Mouse (Mus musculus) spleen, postnatal 36 days (tissue): ENCODE results near the gene Psmd1.
"Not testable (repeated sequence)": the region's sequence is repeated elsewhere in the genome, so short reads cannot be mapped to it uniquely, and the experiment has no call there.

Experiments used
- DNase-seq, 2 experiments: peaks; one replicate each; pipeline ENCODE4 v3.0.0; 2022; ENCODE audit warnings: low spot score in 2 of 2, mixed read lengths in 1 of 2

Gene Psmd1

DNA sequence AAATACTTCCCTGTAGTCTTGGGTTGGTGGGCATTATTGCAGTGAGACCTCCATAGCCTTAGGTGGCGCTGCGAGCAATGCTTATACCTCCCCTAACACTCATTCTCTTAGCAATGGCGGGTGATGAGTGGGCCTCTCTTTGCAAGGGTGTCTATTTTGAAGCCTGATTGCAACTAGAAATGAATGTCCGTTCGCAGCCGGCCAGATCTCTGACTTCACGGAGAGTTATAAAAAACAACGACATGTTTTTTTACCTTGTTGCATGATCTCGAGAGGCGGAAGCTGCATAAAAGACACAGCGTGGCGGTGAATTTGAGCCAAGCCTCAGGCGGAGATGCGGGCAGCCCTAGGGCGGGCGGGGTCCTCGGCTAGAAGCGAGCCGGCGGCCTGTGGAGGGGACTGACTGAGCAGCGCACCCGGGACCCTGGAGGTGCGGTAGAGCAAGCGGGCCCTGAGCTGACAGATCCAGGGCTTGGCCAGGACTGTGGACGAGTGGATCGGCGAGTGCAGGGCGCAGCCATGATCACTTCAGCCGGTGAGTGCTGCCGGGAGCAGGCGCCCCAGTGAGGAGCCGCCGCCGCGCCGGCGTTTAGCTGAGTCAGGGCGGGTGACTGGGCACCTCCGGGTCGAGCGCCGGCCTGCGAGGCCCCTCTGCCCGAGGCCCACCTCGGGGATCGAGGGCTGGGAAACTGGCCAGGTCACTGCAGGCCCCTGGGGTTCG, at the start of gene Psmd1:
Gene Psmd1 (plus strand): TSS at position 117 of the 721 bp plus-strand sequence.
- peak; percentile 85 to 91 for DNase-seq

DNA sequence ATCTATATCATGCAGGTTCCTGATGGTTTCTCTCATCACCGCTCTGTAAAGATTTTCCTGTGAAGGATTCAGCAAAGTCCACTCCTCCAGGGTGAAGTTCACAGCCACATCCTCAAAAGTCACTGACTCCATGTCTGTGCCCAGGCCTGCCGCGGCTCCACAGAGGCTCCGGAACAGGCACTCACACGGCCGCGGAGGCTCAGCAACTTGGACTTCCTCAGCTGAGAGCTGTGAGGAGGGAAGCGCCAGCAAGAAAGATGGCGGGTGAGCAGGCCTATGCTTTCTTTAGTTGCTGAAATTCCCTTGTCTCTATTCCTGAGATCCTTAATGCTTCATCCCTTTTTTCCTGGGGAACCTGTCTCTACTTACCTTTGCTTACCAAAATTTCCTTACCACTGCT, 48.4 kb upstream of the Psmd1 start:
- not testable (repeated sequence) for DNase-seq

DNA sequence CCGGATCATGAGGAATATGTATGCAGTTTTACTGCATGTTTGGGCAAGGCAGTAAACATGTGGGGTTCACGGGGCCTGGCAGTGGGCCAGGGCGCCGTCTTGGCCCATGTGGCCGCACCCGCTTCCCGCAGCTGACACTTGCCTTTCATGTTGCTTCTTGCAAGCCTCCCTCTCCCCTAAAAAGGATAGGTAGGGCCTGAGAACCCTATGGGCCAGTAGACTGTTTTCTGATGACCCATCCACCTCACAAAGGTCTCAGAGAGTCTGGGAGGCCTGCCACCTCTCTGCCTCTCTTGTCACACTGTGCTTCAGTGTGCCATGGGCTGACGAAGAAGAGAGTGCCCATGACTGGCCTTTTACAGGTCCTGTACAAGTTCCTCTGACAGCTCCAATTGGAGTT, 47.7 kb upstream of the Psmd1 start, which contains the start of gene Spata3:
Gene Spata3 (plus strand): TSS at position 301 of the 400 bp plus-strand sequence.
- DNase-seq: no peak

DNA sequence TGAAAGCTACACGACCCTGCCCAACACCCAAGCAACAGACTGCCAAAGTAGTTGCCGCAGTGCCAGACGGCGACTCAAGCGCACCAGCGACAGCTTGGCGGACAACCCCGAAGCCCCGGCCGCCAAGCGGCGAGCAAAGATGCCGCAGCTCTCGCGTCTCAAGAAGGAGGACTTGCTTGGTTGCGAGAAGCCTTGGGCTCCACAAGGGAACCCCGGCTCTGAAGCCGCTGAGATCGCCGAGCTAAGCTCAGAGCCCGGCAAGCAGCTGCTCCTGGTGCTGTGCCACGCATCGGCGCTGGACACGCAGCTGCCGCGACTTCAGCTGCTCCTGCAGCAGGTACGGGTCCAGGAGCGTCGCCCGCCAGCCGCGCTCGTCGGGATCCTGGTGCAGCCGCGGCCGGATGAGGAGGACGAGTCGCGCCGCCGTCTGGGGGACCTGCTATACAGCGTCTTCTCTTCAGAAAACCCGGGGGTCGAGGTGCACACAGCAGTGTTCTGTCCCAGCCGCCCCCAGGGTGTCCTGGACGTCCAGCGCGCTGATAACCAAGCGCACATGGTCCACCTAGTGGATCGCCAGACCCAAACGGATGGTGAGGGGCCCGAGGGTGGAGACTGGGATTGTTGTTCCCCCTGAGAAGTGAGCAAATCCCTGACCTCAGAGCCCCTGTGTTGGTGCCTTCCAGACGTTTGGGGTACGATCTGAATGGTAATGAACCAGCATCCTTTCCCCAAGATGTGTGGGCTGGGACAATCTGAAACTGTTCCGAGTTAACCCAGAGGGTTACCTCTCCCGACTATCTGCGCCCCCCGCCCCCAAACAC, 45.7 kb upstream of the Psmd1 start:
- DNase-seq: no peak

DNA sequence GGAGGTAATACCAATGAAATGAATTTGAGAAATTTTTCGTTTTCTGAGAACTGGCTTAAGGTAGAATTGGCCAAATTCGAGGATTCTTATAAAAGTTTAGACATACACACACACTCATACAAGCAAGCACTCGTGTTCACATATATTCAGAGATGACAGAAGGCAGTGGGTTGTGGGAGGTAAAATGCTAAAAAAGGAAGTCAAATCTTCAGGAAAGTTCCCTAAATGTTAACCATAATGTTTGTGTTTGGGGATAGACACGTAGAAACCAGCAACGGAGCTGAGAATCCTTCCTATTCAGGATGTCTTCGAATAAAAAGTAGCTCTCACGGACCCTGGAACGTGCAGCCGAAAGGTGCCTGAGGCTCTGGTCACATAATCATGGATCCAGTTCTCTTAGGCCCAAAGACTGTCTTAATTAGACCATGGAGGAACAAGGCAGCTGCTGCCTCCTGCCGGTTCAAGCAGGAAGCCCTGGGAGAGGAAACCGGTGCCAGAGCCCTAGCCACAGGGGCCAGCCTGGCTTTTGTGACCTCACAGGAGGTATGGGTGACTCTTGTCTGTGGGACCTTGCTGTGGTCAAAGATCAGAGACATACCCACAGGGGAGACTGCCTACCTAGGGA, 42.7 kb upstream of the Psmd1 start:
- no peak for DNase-seq

DNA sequence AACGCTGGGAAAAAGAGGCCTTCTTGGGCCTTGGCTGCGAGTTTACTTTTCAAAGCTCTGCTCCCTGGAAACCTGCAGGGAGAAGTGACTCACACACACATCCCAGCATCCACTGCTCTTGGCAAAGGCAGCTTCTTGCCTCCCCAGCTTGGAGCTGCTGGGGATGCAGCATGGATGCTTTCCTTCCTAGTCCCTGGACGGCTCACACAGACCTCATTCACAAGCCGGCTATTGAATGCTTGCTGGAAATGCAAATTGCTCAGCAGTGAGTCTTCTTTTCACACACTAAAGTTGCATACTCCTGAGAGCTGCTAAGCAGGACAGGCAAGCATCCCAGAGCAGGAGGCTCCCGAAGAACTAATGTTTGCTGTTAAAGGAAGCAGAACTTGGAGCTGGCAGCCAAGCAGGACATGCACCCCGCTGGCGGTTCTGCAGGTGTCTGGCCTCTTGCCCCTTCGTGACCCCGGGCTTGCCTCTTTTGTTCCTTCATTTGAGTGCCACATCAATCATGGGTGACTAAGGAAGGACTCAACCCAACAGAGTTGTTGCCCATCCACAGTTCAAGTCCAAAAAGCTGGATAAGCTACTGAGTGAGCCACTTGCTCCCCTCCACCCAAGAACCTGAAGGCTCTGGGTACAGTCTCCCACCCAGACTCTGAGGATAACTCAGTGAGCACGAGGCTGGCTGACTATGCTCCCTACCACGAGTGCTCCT, 31.8 kb upstream of the Psmd1 start:
- DNase-seq: no peak

DNA sequence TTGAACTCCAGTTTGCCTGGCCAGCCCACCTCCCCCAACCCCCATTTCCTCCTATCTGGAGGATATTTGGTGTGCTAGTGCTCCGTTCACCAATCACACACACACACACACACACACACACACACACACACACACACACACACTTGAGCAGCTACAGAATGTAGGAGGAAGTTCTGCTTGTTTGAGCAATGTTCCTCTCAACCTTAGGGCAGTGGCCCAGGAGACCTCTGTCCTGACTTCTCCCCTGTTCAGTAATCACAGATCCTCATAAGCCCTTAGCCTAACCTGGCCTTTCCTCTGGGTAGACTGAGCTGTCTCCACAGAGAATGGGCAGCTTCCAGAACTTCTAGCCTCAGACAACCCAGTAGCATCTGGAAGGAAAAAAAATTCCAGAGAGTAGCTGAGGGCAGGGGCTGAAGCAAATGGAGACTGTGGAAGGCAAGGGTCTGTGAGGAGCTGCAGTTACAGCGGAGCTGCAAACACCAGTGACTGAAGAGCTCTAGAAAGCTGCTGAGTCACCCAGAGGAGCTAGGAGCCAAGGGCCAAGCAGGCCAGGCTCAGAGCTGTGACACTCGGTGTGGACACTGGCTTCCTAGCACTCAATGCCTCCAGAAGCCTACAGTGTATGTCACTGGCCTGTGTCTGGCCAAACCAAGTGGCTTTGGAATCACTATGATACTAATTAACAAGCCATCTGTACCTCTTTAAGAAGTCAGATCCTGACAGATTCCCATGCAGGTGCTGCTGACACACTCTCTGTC, 25.8 kb upstream of the Psmd1 start:
- no peak for DNase-seq

DNA sequence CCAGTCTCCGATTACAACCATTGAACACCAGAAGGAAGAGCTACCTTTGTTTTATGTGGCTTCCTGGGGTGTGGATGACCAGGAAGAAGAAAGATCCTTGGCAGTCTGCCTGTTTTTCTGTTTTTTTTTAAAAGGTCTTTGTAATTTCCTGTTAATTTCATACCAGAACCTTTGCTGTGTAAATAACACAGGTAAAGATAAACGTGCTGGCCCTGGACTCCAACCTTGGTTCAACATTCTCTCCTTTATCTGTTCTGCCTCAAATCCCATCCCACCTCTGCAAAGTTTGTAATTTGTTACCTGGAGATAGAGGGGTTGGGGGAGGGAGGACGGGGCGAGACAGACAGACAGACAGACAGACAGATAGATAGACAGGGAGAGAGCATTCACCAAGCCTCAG, 24.1 kb upstream of the Psmd1 start:
- DNase-seq: no peak

DNA sequence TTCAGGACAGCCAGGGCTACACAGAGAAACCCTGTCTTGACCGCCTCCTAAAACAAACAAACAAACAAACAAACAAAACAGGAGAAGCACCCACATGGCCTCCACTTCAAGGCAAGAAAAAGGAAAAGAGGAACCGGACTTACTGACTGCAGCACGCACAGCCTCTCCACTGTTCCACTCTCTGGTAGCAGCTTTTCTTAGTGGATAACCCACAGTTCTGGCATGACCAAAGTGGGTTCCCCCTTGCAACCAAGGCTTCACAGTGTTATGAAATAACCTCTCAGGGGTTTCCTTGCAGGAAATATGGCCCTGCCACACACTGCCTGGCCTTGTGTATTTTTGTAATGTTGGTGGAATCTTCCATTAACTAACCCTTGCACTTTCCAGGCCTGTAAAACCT, 23.4 kb upstream of the Psmd1 start:
- DNase-seq: no peak

DNA sequence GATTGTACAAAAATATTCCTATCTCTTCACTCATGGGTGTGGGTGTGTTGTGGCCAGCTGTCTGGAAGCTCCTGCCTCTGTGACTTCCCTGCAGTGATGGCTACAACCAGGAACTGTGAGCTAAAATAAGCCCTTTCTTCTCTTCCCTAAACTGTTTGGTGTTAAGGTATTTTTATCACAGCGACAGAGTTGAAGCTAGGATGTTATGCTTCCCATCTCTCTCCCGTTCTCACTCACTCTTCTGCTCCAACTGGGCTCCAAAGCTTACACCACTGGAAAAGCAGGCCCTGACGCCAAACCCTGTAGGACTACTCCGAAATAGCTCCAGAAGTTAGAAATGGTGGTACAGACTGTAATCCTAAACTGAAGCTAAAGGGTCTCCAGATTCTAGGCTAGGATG, 19.1 kb upstream of the Psmd1 start:
- no peak for DNase-seq

DNA sequence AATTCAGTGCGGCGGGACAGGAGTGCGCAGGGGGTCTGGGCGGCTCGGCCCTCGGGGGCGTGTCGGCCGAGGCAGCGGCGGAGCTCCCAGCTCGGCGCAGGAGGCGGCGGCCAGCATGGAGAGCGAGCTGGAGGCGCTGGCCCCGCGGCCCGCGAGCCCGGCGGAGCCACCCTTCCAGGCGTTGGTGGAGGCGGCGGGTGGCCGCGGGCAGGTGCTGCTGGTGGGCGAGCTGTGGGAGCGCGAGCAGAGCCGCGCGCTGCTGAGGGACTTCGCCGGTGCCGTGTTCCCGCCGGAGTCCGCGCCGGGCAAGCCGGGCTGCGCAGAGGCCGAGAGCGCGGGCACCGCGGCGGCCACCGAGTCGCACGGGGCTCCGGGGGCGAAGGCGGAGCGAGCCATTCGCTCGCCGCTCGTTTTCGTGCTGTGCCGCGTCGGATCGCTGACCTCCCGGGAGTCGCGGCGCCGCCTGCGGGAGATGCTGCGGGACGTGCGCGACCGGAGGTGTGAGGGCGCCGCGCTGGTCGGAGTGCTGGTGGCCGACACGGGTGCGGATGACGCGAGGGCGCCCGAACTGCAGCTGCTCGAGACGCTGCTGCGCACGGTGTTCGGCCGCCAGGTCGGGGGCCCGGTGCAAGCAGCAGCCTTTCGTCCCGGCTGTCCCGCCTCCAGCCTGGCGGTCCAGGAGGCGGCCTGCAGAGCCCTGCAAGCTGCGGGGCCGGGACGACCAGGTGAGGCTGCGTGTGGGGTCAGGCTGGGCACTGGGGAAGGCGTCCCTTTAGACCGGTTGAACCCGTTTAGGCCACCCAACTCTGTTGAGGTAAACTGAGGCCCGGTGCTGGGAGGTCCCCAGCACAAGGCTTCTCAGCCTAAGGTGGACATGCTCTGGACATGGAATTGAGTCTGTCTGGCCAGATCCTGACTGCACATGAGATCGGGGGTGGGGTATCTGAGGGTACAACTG, 18.1 kb upstream of the Psmd1 start, which contains the start of gene 2810459M11Rik:
Gene 2810459M11Rik (plus strand): TSS at position 16 of the 958 bp plus-strand sequence.
- DNase-seq: no peak

DNA sequence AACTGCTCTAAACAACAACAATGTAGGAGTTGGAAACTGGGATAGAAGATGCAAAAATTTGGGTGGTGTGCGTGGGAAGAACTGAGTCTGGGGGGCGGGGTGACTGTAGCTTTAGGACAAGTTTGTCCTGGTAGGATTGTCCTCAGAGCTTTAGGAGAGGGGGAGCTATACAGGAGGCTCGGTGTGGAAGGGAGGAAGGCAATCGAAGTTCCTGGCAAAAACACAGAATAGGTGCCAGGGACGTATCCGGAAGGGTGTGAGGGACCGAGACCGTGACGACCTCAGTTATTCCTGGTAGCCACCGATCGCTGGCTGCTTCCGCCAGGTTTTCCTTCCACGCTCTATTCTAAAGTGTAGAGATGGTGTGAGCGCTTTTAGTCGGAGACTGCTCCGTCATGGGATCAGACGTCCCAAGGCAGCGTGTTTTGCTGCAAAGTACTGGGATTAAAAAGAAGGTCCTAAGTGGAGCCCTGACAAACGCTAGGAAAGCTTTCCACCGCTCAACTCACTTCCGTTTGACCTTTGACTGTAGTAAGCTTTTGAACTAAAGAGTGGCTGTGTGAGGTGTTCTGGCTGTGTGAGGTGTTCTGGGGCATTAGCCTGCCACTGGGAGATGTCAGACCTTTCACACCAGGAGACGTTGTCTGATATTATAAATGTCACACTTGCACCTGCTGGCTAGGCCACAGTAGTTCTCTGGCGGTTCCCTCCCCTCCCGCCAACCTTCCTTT, 17.2 kb upstream of the Psmd1 start:
- DNase-seq: no peak

DNA sequence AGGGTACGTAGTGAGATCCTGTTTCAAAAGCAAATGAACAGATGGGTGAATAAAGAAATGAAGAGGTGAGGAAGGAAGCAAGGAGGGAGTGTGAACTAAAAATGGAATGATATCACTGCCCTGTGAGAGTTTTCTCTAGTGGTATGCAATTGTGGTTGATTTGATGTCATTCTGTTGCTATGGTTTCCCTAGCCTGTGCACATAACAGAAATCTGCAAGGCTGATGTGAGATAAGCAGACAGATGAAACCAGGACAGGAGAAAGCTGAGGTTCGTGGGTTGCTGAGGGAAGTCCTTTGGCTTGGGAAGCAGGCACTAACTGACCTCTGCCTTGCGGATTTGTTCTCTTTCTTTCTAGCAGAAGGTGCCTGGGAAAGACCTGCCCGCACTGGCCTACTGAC, 16.0 kb upstream of the Psmd1 start:
- no peak for DNase-seq

DNA sequence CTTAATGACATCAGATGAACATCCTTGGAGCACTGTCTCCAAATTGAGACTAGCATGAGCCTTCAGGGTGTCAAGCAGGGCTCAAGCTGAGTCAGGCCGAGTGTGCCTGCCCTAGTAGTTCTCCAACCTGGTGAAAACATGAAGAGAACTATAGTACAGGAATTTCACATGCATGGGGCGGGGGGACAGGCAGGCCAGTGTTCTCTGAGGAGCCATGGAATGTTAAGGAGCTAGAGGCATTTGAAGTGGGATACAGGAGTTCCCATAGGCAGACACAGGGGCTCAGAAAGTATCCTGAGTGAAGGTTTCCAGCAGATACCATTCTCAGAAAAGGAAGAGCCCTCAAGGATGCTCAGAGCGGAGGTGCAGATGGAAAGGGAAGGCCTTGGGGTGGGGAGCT, 15.4 kb upstream of the Psmd1 start:
- DNase-seq: no peak

DNA sequence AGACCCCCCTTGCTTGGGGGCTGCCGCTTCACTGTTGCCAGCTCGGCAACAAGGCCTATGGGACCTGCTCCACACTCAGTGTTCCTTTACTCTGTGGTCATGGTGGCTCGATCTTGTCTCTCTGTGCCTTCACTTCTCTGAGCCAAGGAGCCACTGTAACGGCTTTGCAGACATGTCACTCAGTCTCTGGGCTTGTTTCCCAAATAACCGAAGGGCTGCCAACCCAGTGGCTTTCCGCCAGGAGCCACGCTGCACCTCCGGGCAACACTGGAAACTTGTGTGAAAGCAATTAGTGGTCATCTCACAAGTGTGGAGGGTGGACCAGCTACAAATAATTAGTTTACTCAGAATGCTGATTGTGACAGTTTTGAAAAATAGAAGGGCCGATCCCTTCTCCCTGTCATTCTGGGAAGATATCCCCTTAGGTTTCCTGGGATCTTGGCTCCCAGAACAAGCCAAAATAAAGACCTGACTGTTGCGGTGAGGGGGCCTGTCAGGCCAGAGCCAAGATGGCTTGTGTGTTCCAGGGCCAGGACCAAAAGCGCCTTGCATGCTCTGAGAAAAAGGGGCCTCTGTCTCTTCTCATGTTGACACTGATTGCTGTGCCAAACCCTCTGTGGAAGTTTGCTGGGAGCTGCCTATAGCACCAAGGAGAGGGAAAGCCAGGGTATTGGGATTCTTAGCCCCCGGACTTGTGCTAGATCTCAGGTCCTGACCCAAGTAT, 10.8 kb upstream of the Psmd1 start:
- no peak for DNase-seq

DNA sequence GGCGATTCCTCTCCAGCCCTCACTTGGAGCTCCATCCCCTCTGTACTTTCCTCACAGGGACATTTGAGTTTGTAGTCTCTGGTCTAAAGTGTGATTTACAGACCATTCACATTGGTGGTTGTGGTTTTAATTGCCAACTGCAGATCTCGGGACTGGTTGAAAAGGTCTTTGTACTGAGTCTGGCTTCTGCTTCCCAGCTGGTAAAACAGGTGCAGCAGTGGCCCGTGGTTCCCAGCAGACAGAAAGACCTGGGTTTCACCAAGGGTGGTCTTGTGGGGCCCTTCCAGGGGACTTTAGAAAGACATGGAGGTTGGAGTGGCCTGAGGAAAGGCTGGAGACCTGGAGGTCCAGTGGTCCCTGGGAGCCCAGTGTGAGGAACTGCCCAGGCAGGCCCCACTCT, 9.2 kb upstream of the Psmd1 start:
- DNase-seq: no peak

DNA sequence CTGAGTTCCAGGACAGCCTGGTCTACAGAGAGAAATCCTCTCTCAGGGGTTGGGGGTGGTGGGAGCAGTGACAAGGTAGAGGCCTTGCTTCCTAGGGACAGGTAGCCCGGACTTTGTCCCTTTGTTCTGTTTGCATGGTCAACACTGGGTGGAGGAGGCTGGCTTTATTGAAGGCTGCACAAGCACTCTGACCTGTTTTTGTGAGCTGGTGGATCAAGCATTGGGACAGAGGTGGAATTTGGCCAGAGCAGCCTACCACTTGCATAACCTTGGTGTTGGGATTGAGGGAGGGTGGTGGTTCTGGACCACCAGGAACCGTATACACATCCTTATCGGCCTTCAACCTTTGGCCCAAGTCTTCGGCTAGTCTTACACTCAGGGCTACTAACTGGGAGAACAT, 7.9 kb upstream of the Psmd1 start:
- DNase-seq: no peak
